Mouse (Mus musculus): ENCODE results near the gene Mettl23.
"Not testable (repeated sequence)": the region's sequence is repeated elsewhere in the genome, so short reads cannot be mapped to it uniquely, and the experiment has no call there.

The Mettl23 gene

DNA sequence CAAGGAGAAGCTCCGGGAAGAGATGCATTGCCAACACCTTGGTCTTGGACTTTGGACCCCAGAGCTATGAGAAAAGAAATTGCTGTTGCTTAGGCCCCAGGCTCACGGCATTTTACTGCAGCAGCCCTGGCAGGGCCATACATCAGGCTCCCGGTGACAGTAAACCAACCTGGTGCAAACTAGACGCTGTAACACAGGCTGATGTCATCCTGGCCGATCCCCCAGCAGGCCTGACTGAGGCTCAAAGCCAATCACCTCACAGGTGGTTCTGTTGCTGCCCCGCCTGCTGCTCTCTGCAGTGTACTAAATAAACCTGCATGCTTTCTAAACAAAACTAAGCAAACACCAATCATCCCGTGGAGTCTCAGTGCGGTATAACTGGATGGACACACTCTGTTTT lies 24.4 kb upstream of the Mettl23 start:
- DNase-seq (ENCODE audit: low spot score in 2 of 2): no peak

DNA sequence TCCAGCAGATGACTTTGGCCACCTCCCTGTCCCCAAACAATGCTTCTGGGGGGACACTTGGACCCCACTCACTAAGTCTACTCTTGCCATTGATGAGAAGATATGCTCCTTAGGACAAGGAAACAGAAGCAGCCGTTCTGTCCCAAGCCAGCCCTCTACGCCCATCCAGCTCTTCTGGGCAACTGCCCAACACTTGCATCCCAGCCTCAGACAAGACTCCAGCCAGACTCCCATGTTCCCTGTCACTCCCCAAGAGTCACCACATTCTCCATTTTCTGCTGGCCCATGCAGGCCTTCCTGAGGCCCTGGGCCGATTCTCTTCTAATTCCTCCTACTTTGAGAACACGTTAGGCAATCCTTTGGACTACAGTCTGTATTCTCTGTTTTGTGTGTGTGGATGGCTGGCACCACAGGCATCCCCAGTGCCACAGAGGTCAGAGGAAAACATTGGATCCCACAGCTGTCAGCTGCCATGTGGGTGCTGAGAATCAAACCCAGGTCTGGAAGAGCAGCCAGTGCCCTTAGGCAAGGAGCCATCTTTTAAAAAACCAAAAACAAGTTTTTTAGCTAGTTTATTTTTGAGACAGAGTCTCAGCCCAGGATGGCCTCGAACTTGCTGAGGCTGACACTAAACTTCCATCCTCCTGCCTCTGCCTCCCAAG lies 23.0 kb upstream of the Mettl23 start:
- DNase-seq (ENCODE audit: low spot score in 2 of 2): no peak

DNA sequence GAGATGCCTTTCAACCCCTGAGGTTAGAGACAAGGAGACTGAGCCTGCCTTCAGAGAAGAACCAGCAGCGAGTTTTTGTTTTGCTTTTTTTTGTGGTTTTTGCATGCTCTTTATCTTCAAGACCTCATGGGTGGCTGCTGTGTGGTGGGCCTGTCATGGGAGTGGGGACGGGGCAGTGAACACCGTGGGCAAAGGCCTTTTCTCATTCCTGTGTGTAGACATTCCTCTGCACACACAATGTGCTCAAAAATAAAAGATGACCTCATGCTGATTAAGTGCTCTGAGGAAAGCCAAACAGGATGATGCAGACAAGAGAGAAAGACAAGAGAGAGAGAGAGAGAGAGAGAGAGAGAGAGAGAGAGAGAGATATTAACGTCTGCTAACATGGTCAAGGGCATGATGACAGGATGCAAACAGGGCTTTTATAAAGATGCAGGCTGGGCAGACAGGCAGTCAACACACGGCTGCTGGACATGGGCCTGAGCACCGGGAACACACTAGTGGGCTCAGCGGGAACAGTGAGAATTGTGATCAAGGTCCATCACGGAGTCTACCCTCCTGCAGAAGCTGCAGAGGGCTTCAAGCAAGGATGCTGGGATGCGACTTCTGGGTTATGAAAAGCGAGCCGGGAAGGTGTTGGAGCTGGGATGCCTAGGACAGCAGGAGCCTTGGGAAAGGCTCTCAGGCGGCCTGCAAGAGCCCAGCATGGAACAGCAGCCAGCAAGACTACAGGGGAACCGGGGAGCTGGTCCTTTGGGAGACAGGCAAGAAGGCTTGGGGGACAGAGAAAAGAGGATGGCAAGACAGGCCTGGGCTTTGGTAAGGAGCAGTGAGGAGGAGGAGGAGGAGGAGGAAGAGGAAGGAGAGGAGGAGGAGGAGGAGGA lies 21.8 kb upstream of the Mettl23 start:
- DNase-seq (ENCODE audit: low spot score in 2 of 2): no peak

DNA sequence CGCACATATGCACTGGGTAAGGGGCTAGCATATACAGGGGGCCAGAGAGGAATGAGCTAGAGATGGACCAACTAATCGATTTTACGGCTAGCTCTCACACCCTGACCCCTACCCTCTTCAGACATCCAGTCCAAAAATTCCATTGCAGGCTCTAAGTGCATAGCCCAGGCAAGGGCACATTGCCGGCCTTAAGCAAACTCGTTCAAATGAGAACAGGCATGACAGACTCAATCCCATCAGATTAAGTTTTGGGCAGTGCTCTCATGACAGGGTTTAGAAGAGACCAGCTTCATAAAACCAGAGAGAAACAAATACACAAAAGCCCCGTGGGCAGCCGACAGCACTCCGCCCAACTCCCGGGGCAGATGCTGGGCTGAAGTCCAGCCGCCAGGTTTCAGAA lies 20.9 kb upstream of the Mettl23 start:
- DNase-seq (ENCODE audit: low spot score in 2 of 2): no peak

DNA sequence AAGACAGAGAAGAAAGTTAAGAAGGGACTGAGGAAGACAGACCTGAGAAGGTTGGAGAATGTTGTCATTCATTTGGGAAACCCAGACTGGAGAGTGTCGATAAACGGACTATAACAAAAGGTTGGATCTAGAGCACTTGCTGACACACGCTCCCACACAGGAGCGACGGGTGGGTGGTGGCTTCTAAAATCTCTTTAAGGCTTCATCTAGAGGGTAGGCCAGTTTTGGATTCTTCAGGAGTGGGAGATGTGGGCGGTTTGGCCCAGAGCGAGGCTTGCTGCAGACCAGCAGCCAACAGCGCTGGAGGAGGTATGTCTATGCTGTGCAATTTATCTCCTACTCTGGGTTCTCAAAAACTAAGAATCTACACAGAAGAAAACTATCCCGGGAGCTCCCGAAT lies 20.5 kb upstream of the Mettl23 start:
- no peak for DNase-seq (ENCODE audit: low spot score in 2 of 2)

DNA sequence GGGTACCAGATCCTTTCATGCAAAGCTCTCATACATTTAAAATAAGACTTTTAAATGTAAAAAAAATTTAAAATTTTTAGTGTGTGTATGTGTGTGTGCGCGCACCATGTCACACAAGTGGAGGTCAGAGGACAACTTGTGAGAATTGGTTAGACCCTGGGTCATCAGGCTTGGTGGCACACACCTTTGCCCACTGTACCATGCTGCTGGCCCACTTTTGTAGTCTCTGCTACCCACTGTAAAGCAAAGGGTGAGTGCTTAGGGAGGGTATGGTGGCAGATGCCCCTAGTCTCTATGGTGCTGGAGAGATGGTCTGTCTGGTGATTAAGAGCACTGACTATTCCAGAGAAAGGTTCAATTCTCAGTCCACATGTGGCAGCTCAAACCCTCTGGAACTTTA lies 19.8 kb upstream of the Mettl23 start:
- DNase-seq (ENCODE audit: low spot score in 2 of 2): no peak

DNA sequence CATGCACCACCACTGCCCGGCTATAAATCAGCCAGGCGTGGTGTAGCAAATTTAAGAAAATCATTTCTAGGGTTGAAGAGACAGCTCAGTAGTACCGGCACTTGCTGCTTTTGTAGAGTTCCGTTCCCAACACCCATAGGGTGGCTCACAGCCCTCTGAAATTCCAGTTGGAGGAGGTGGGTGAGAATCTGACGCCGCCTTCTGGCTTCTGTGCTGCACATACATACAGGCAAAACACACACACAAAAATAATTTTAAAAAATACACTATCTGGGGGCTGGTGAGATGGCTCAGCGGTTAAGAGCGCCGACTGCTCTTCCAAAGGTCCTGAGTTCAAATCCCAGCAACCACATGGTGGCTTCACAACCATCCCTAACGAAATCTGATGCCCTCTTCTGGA lies 19.2 kb upstream of the Mettl23 start:
- not testable (repeated sequence) for DNase-seq (ENCODE audit: low spot score in 2 of 2)

DNA sequence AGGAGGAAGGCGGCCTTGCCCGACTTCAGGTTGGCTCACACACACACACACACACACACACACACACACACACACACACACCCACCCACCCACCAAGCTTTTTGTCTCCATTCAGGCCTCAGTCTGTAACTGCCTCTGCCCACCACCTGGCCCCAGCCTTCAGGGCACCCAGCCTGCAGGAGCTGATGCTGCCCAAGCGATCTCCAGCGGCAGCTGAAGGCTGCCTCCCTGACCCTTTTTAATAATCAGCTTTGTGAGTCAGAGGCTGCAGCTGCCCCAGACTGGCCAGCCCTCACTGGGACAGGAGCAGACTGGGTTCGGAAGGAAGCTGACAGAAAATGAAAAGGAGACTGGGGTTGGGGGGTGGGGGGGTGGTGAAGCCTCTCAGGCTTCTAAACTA lies 17.8 kb upstream of the Mettl23 start:
- DNase-seq (ENCODE audit: low spot score in 2 of 2): no peak

DNA sequence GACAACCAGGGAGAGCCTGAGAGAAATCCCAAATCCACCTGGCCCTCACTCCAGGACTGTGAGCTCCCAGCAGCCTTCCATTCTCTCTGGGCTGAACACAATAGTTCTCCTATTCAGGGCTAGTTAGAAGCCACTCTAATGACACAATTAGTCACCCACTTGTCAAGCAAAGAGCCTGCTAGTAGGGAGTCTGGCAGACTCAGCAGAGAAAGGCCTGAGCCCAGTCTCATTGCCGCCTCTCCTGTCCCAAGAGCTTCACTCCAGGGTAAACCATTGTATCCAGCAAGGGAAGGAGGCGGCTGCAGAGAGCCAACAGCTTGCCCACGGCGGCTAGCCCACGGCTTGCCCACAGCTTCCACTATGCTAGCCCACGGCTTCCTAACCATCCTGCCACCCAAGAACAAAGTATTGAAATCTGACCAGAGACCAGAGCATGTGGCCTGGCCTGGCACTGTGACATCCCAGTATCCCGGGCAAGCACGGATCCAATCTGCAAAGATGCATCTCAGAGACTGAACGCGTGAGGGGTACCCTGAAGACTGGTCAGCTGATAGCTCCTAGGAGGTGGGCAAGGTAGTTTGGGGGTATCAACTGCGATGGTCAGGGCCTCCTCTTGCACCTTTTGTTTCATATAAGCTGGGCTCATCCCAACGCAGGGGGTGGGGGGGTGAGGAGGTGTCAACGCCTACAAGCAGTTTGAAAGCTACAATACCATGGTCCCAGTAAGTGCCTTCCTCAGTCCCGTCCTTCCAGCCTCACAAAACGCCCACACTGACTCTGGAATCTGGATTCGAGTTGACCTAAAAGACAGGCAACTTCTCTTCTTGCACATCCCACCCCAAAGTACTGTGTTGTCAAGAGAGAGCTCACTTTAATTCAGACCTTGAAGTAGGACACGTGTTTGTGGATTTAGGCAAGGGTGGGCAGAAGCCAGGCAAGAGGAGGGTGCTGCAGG lies 16.3 kb upstream of the Mettl23 start:
- no peak for DNase-seq (ENCODE audit: low spot score in 2 of 2)

DNA sequence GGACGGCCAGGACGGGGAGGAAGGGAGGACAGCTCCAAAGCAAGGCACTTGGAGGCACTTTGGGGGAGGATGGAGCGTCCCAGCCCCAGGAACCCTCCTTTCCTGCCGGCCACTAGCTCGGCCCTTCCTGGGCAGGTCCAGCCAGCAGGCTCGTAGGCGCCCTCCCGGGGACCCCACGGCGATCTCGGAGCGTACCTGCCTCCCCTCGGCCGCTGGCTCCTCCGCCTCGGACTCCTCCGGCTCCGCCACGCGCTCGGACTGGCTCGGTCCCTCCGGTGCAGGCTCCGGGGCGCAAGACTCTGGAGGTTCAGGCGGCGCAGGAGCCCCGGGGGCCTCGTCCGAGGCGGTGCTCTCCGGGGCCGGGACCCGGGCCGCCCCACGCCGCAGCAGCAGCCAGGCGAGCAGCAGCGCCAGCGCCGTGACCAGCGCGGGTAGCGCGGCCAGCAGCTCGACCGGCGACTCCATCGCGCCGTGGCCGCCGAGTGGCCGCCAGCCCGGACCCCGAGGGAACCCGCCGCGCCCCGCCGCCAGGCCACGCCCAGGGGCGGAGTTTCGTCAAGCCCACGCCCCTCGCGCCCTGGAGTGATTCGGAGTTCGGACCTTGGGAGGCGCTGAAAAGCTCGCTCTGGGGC lies 15.4 kb upstream of the Mettl23 start, which contains the start of gene Mxra7:
Mxra7 (minus strand) TSS at position 513 of the 632 bp plus-strand sequence.
- DNase-seq (ENCODE audit: low spot score in 2 of 2): peak; percentile 64 to 81

DNA sequence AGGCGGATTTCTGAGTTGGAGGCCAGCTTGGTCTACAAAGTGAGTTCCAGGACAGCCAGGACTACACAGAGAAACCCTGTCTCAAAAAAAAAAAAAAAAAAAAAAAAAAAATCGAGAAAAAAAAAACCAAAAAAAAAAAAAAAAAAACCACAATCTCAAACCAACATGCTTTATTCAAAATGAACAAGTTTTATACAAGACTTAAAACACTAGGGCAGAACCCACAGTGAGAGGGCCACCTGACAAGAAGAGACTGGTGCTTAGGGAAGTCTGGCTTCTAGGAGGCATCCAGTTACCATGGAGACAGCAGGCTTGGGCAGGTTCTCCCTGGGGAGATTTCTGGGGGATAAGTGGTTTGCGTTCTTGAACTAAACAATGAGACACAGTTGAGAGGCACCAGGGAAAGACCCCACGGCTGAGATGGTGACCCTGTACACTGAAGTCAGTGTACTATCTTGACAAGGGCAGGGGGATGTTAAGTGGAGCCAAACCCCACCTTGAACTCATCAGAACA lies 10.8 kb upstream of the Mettl23 start:
- no peak for DNase-seq (ENCODE audit: low spot score in 2 of 2)

DNA sequence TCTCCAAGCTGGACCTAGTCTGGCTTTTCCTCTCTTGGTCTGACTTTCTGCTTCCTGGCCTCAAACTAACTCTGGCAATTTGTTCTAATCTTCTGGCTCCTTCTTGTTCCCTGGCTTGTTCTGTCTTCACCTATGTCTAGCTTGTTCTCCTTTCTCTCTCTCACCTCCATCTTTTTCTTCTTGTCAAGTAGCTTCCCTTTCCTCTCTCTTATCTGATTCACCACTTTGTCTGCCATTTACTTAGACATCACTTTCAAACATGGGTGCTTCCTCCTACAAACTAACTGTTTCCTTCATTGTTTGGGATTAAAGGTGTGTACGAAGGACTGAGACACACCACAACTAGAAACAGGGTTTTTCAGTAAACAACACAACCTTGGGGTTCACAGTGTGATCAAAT lies 8.1 kb upstream of the Mettl23 start:
- no peak for DNase-seq (ENCODE audit: low spot score in 2 of 2)

DNA sequence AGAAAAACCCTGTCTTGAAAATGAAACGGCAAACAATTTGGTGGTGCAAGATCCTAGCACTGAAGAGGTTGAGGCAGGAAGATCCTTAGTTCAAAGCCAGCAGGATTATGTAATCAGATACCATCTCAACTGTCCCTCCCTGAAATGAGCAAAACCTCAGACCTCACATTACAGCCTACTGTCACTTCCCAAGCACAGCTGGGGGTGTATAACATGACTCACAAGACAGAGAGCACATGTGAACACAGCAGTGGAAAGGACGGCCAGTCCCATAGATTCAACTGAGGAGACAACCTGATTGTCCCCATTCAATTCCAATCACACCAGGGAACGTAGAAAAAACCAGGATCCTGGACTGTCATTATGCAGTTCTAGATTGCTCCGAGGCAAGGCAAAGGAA lies 6.8 kb upstream of the Mettl23 start:
- no peak for DNase-seq (ENCODE audit: low spot score in 2 of 2)

DNA sequence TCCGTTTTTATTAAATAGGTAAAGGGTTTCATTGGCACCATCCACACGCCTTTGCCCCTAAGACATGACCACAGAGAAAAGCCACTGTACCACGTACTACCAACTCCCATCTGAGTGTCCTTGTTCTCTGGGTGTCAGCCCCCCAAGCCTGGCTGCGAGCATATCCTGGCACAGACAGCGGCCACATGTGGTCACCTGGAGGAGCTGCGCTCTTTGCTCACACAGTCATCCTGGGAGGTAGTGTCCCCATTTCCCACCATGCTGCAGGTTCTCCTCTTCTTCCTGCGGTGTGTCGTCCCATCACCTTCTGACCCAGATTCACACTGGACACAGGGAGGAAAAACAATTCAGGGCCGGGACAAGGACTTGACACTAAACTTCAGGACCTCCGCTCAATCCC lies 5.6 kb upstream of the Mettl23 start:
- DNase-seq (ENCODE audit: low spot score in 2 of 2): no peak

DNA sequence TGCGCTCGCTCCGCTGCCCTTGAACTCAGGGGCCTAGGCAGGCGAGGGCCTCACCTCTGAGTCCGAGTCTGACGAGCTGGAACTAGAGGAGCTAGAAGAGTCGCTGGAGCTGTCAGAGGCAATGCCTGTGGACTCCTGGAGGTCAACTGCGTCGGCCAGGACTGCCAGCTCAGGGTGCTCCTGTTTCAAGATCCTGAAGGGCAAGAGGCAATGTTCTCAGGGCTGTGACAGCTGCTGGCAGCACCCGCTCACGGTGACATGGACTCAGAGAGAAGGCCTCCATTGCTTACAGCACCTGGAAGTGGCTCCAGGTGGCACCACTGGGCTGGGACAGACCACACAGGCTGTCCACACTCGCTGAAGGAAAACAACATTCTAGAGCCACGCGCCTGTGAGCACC lies 4.1 kb upstream of the Mettl23 start:
- DNase-seq (ENCODE audit: low spot score in 2 of 2): no peak

DNA sequence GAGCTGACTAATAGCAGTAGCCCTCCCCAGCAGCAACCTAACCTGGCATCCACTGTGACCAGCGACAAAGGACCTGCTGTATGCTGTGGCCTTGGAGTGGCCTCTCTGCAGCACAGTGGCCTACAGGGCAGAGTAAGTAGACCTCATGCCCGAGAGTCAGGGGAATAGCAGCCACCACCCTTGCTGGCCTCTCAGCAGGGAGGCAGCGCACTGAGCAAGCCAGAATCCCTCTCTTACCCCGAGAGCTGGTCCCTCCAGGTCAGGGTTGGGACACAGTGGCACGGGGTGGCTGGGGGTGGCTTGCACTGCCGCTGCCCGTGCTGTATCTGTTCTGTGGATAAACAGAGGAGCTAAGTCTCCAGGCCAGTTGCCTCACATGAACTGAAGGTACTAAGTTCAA lies 3.5 kb upstream of the Mettl23 start:
- DNase-seq (ENCODE audit: low spot score in 2 of 2): no peak

DNA sequence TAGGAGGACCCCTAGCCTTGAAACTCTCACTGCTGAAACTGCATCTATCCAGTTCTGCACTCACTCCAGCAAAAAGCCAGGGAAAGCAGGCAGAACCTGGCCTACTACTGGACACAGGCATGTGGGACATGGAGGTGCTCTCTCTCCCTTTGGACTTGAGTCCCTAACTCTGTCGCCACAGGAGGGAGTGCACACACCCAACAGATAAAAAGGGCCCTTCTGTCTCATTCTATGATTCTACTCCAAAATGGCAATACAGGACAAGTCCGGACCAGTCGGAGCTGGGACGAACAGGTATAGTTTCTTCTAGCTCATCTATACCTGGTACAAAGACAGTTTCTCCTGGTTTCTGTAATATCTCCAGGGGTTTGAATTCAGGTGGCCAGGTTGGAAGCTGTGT lies 2.3 kb upstream of the Mettl23 start:
- no peak for DNase-seq (ENCODE audit: low spot score in 2 of 2)

DNA sequence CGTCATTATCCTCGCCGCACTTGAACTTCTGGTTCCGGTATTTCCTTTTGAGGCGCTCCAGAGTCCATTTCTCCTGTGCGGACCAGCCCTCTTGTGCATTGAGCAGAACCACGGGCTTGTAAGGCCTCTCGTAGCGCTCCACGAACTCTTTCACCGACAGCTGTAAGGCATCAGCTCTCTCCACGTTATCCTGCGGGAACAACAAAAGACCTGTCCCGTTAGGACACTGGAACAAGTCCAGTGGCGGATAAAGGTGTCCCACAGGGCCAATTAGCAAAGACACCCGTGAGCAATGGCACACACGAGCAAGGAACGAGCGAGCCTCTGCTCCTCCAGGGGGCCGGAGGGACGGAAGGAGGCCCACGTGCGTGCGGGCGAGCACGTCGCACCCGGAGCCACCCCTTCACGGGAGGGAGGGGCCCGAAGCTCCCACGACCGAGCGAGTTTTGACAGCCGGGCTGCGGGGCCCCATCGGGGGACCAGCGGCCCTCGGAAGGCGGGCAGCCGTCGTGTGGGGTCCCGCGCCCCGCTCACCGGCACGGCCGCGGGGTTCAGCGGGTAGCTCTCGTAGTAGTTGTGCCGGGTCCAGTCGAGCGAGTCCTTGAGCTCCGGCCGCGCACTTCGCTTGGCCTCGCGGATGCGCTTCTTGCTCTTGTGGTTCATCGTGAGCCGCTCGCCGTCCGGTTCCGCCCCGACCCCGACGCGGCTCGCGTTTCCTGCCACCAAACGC lies 382 bp upstream of the Mettl23 start:
- peak; percentile 83 to 85 for DNase-seq (ENCODE audit: low spot score in 2 of 2)

DNA sequence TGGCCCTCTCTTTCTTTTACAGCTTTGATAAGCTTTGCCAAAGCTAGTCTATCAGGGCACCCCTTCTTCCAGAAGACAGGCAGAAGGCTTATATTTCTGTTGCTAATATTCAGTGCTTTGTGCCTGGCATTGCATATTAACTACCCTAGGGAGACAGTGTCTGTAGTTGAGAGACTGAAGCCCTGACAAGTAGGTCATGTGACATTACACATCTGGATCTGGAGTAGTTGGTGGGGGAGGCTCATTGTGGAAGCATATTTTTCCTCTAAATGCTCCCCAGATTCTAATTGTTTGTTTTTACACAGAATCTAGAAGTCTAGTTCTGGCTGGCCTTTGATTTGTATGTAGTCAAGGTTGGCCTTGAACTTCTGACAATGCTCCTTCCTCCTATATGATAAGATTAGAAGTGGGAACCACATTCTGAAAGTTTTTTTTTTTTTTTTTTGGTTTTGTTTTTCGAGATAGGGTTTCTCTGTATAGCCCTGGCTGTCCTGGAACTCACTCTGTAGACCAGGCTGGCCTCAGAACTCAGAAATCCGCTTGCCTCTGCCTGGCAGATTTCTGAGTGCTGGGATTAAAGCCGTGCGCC lies 3.6 kb downstream of the Mettl23 start:
- no peak for DNase-seq (ENCODE audit: low spot score in 2 of 2)
